Mouse (Mus musculus) activated CD4-positive, CD25-positive, alpha-beta regulatory T cell, adult 4 months (primary cell): ENCODE results near the gene Slc28a1. TPM values are rescaled to one million over a fixed set of nuclear protein-coding genes. Genes with fewer than 3 reads are reported as not detected.

Experiments used
- ATAC-seq: one replicate; pipeline ENCODE4 v1.8.0; 2017
- polyA plus RNA-seq, 2 experiments: library from polyadenylated mRNA; unstranded; fragments of 100-300 nt; shearing (Covaris generic); gene quantifications; one replicate each; pipeline ENCODE4 v1.2.1; 2017

Slc28a1 gene
- polyA plus RNA-seq, 2 experiments from 2014 or later = not detected

- peak; percentile 18 for ATAC-seq
These were observed 99.0 kb downstream of the Slc28a1 start, which contains the start of gene Pde8a for GRCm38 (mm10) chr7:81213347-81214152. Pde8a (plus strand) TSS chr7:81213596.

GRCm38 (mm10) chr7:81214153-81214907 is 99.7 kb downstream of the Slc28a1 start:
- ATAC-seq = no peak

- no peak for ATAC-seq
These were observed 101.4 kb downstream of the Slc28a1 start for GRCm38 (mm10) chr7:81215950-81216349.

- no peak for ATAC-seq
These were observed 104.7 kb downstream of the Slc28a1 start for GRCm38 (mm10) chr7:81219321-81219720.

Other genes with a start within 250 kb of the Slc28a1 start
- 10 to 100 TPM; 22.5 to 27.1 TPM for gene Wdr73, start 213.5 kb upstream of the Slc28a1 start, polyA plus RNA-seq
- gene Nmb, start 209.7 kb upstream of the Slc28a1 start, polyA plus RNA-seq = 10 to 100 TPM; 58.7 to 67.5 TPM
- gene Sec11a, start 167.0 kb upstream of the Slc28a1 start, polyA plus RNA-seq = 100 to 1,000 TPM; 243 to 262 TPM
- gene Zfp592, start 121.1 kb upstream of the Slc28a1 start, polyA plus RNA-seq = 10 to 100 TPM; 14.5 to 16.7 TPM
- under 1 TPM; 0.09 to 0.38 TPM for gene Alpk3, start 57.2 kb upstream of the Slc28a1 start, polyA plus RNA-seq
- gene Pde8a, start 98.8 kb downstream of the Slc28a1 start, polyA plus RNA-seq = 1 to 10 TPM; 1.1 to 2.3 TPM
- gene Rps17, start 230.5 kb downstream of the Slc28a1 start, polyA plus RNA-seq = 1,000 to 10,000 TPM; 1,375 to 1,389 TPM